In the genomic region with DNA sequence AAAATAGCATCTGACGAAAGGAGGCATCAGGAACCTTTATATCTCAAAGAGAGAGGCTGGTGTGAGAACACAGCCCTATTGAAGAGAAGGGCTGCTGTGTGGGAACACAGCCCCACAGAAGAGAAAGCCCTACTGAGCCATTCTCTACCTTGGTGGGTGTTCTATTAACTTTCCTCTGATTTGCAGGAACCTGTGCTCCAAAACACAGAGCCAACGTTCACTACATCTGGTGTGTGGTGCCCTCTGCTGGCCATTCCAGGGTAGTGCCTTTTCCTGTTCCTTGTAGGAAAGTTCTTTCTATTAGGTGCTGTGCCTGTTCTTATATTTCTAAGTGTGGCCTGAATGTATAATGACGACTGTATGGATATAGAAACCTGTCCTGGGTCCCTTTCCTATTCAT, we compare ENCODE assay signal across 8 mouse cellular contexts. TPM values are rescaled to one million over a fixed set of nuclear protein-coding genes. Genes with fewer than 3 reads are reported as not detected.
A peak's percentile ranks its signal among the peaks of the same experiment; 100 is the strongest.
DNase-seq lines count a peak whose midpoint lies in the region.

No protein-coding gene starts in this region.

- H3K4me1 ChIP-seq in hindbrain, embryonic 10.5 days (replicated peaks): 0 out of 2 replicates have a peak, but pooled peaks cover 4% of the 10 kb centered on the region

- no peaks in the 10 kb centered on the region for H3K36me3 ChIP-seq in hindbrain, embryonic 10.5 days

- no peaks in the 10 kb centered on the region for H3K9me3 ChIP-seq in hindbrain, embryonic 10.5 days

- WGBS in hindbrain, embryonic 10.5 days: 29% methylated on average over 3 of the region's 3 CpGs

- no peaks in the 10 kb centered on the region for H3K27me3 ChIP-seq in hindbrain, embryonic 10.5 days (ENCODE audit: insufficient read depth, poor library complexity, severe bottlenecking)

- DNase-seq in Muller cell, postnatal 12 days (ENCODE audit: inconsistent ontology term): peak; percentile 80
- DNase-seq in cerebellum, adult 18-20 months: peak; percentile 78 to 85
- peak; percentile 86 for DNase-seq in forelimb bud, embryonic 11.5 days (ENCODE audit: low read depth, low spot score)
- peak; percentile 83 for DNase-seq in hindbrain, embryonic 10.5 days (ENCODE audit: low spot score)
- peak; percentile 68 to 85 for DNase-seq in layer of hippocampus, adult 8-10 months (ENCODE audit: low spot score in 2 of 2)
- DNase-seq in lung, postnatal 10 days: peak; percentile 90
- DNase-seq in retina, adult 2 months (ENCODE audit: low read depth, low spot score): peak; percentile 56
- DNase-seq in thymus, postnatal 25 days: peak; percentile 83

- no peak overlapping the region for H3K4me3 ChIP-seq in hindbrain, embryonic 10.5 days

- H3K27ac ChIP-seq in hindbrain, embryonic 10.5 days: no peak overlapping the region

RNA-seq across cellular contexts. Expression of gene Zfp326, which starts 7.8 kb away (rescaled TPM):
- polyA plus RNA-seq in hindbrain, embryonic 10.5 days (2016; fragmentation: Nextera tagmentation; extraction: Ambion mirVana): 40.4 and 53.6 TPM in 2 replicates
- total RNA-seq in layer of hippocampus, adult 8-10 months (2022): 10 to 100 TPM; 27.6 to 44.9 (median 35.3) TPM
